12 mouse cellular contexts compared by ENCODE assay signal in genomic region chr10:118411377-118411776, GRCm38 (mm10). TPM values are rescaled to one million over a fixed set of nuclear protein-coding genes. Genes with fewer than 3 reads are reported as not detected.
A peak's percentile ranks its signal among the peaks of the same experiment; 100 is the strongest.
DNase-seq lines count a peak whose midpoint lies in the region; ATAC-seq and TF ChIP-seq lines count a peak whose summit lies in the region.
"Had no signal": no experiment of that assay in that cellular context is flagged by ENCODE, and none has a peak within 500 bp of the region (broad histone marks: within the 10 kb centered on the region; RNA-seq: fewer than 3 reads in every experiment).

No protein-coding gene starts in this region.

- H3K4me2 ChIP-seq in liver, embryonic 14.5 days (ENCODE audit: low read depth): no peak overlapping the region
- no peak overlapping the region for H3K4me2 ChIP-seq in neural tube, embryonic 15.5 days
- H3K4me2 ChIP-seq: liver, embryonic 13.5 days had no signal

- ATAC-seq in liver, embryonic 14.5 days (ENCODE audit: insufficient read depth): no peak
- ATAC-seq in megakaryocyte progenitor cell, adult 5-6 weeks (replicated peaks; ENCODE audit: poor library complexity): peak; percentile 69
- no peak for ATAC-seq in neural tube, embryonic 15.5 days (ENCODE audit: low FRiP score)

- H3K4me1 ChIP-seq in liver, embryonic 14.5 days (replicated peaks; ENCODE audit: control insufficient read depth in 2 of 2, insufficient read depth in 2 of 2, low read length in 1 of 2): no peaks in the 10 kb centered on the region
- no peaks in the 10 kb centered on the region for H3K4me1 ChIP-seq in neural tube, embryonic 15.5 days
- H3K4me1 ChIP-seq: liver, embryonic 13.5 days had no signal

- no peak overlapping the region for H3K27ac ChIP-seq in gastrocnemius, adult 2 months
- H3K27ac ChIP-seq in liver, embryonic 14.5 days: no peak overlapping the region
- no peak overlapping the region for H3K27ac ChIP-seq in neural tube, embryonic 15.5 days (replicated peaks)
- H3K27ac ChIP-seq: liver, embryonic 13.5 days had no signal

- TF ChIP-seq CTCF in gastrocnemius, adult 2 months (IDR thresholded peaks at IDR 0.05): peak; percentile 41
- TF ChIP-seq CTCF in liver, embryonic 14.5 days (IDR thresholded peaks at IDR 0.05; ENCODE audit: low read depth): peak; percentile 26; the same call in 1 of the 2 replicates

- no peaks in the 10 kb centered on the region for H3K9me3 ChIP-seq in liver, embryonic 14.5 days (ENCODE audit: control insufficient read depth, low read length)
- H3K9me3 ChIP-seq in neural tube, embryonic 15.5 days (replicated peaks): no peaks in the 10 kb centered on the region
- H3K9me3 ChIP-seq: liver, embryonic 13.5 days had no signal

- DNase-seq in gastrocnemius, adult 2 months: peak; percentile 24
- no peak for DNase-seq in gastrocnemius, postnatal 4 days (ENCODE audit: low spot score in 2 of 2)
- DNase-seq in liver, embryonic 14.5 days (ENCODE audit: low read depth in 3 of 3, low spot score in 3 of 3): no peak
- DNase-seq in liver (no peak), MN1 (ENCODE audit: low spot score) (peak; percentile 35), adipocyte (ENCODE audit: low spot score) (no peak)
- DNase-seq: liver, embryonic 13.5 days had no signal

- no peaks in the 10 kb centered on the region for H3K27me3 ChIP-seq in liver, embryonic 14.5 days (ENCODE audit: control insufficient read depth, insufficient read depth, low read length)
- H3K27me3 ChIP-seq in neural tube, embryonic 15.5 days (replicated peaks): no peaks in the 10 kb centered on the region
- H3K27me3 ChIP-seq: liver, embryonic 13.5 days had no signal

- no peak overlapping the region for H3K4me3 ChIP-seq in gastrocnemius, adult 2 months
- H3K4me3 ChIP-seq in liver, embryonic 14.5 days (ENCODE audit: insufficient read depth in 1 of 2, low read depth in 2 of 2, low read length in 2 of 2): no peak overlapping the region
- H3K4me3 ChIP-seq in neural tube, embryonic 15.5 days (replicated peaks): no peak overlapping the region
- H3K4me3 ChIP-seq: liver, embryonic 13.5 days; myocyte had no signal

- H3K36me3 ChIP-seq in liver, embryonic 14.5 days (replicated peaks; ENCODE audit: control insufficient read depth, insufficient read depth, low read depth): no peaks in the 10 kb centered on the region
- H3K36me3 ChIP-seq in neural tube, embryonic 15.5 days: no peaks in the 10 kb centered on the region
- H3K36me3 ChIP-seq: liver, embryonic 13.5 days had no signal

- no peak for TF ChIP-seq EP300 in liver, embryonic 14.5 days (IDR thresholded peaks at IDR 0.05; ENCODE audit: low read depth)

- intact Hi-C loops in gastrocnemius, adult 2 months (cut with DNase I): no loop called here

- no peak overlapping the region for H3K9ac ChIP-seq in liver, embryonic 14.5 days (replicated peaks)
- no peak overlapping the region for H3K9ac ChIP-seq in neural tube, embryonic 15.5 days (replicated peaks)
- H3K9ac ChIP-seq: liver, embryonic 13.5 days had no signal

RNA-seq across cellular contexts. Expression of gene Ifng, which starts 29.5 kb away (rescaled TPM):
- total RNA-seq in gastrocnemius, adult 2 months (2021): not detected
- not detected for total RNA-seq in gastrocnemius, postnatal 4 days (2021)
- polyA plus RNA-seq in liver, embryonic 14.5 days (2012; rRNA removed): not detected in 2 replicates
- not detected in 2 replicates for polyA plus RNA-seq in liver, embryonic 14.5 days (2014; fragmentation: Nextera tagmentation; extraction: Ambion mirVana)
- 0.54 TPM in 1 of 2 replicates, not detected in the other for total RNA-seq in megakaryocyte progenitor cell, adult 5-6 weeks (2015)
- total RNA-seq in megakaryocyte progenitor cell, adult 5-6 weeks (2017): not detected in 2 replicates
- not detected in 2 replicates for polyA plus RNA-seq in neural tube, embryonic 15.5 days (2015; fragmentation: Nextera tagmentation; extraction: Ambion mirVana)
- total RNA-seq: adrenal gland, adult 18-20 months; heart, postnatal 10 days had no signal
- polyA plus RNA-seq: liver, embryonic 13.5 days; myocyte had no signal

RNA-seq across cellular contexts. Expression of gene Gm9049, which starts 57.5 kb away (rescaled TPM):
- total RNA-seq in gastrocnemius, adult 2 months (2021): not detected
- total RNA-seq in gastrocnemius, postnatal 4 days (2021): not detected
- 0.01 TPM in 1 of 2 replicates, not detected in the other for polyA plus RNA-seq in liver, embryonic 14.5 days (2012; rRNA removed)
- 0.05 TPM in 1 of 2 replicates, not detected in the other for polyA plus RNA-seq in liver, embryonic 14.5 days (2014; fragmentation: Nextera tagmentation; extraction: Ambion mirVana)
- total RNA-seq in megakaryocyte progenitor cell, adult 5-6 weeks (2015): 0.15 TPM in 2 replicates
- 0.08 TPM in 1 of 2 replicates, not detected in the other for total RNA-seq in megakaryocyte progenitor cell, adult 5-6 weeks (2017)
- polyA plus RNA-seq in neural tube, embryonic 15.5 days (2015; fragmentation: Nextera tagmentation; extraction: Ambion mirVana): 0.09 TPM in 1 of 2 replicates, not detected in the other
- total RNA-seq: adrenal gland, adult 18-20 months; heart, postnatal 10 days had no signal
- polyA plus RNA-seq: liver, embryonic 13.5 days had no signal

Comparison
In these comparisons a context has a peak if more than half of its experiments do, and no peak if none do; other contexts are left out.
1. DNase-seq: peak in gastrocnemius, adult 2 months (single experiment) and MN1 (single experiment); none in gastrocnemius, postnatal 4 days (0 of 2), liver, embryonic 14.5 days (0 of 3), liver (single experiment) and adipocyte (single experiment).